Mouse (Mus musculus) forebrain, embryonic 11.5 days (tissue): Measurements from ENCODE around the gene Acbd4. TPM values are rescaled to one million over a fixed set of nuclear protein-coding genes. Genes with fewer than 3 reads are reported as not detected.

Experiments used
- ATAC-seq: fragments of 200-750 bp; cut with Nextera tagmentation; replicated peaks from 2 replicates; pipeline ENCODE4 v1.8.0; 2017; ENCODE audit warnings: moderate TSS enrichment; ENCODE audit not compliant: low FRiP score
- DNase-seq: peaks from one replicate; pipeline ENCODE4 v3.0.0-alpha.2; 2017; ENCODE audit warnings: low spot score
- H3K27ac ChIP-seq: fragments of 300-500 bp; sonication (generic); 2 replicates; pipeline ENCODE4 v1.5.1; 2014; ENCODE audit warnings: low read depth, low read length
- H3K27me3 ChIP-seq: fragments of 300-500 bp; sonication (generic); 2 replicates; pipeline ENCODE4 v1.6.1; 2014; ENCODE audit warnings: mild to moderate bottlenecking, low read length, mixed read lengths; ENCODE audit not compliant: control insufficient read depth, insufficient read depth
- H3K36me3 ChIP-seq: fragments of 300-500 bp; sonication (generic); 2 replicates; pipeline ENCODE4 v1.6.1; 2014; ENCODE audit warnings: mild to moderate bottlenecking, low read length, moderate library complexity, mixed read lengths; ENCODE audit not compliant: control insufficient read depth, insufficient read depth
- H3K4me1 ChIP-seq: fragments of 300-500 bp; sonication (generic); replicated peaks from 2 replicates; pipeline ENCODE4 v1.6.1; 2014; ENCODE audit warnings: low read length, mixed read lengths; ENCODE audit not compliant: control insufficient read depth, insufficient read depth
- H3K4me2 ChIP-seq: fragments of 300-500 bp; sonication (generic); 2 replicates; pipeline ENCODE4 v1.6.1; 2014; ENCODE audit warnings: low read depth, mild to moderate bottlenecking, low read length, moderate library complexity, mixed read lengths; ENCODE audit not compliant: severe bottlenecking
- H3K4me3 ChIP-seq: fragments of 300-500 bp; sonication (generic); 2 replicates; pipeline ENCODE4 v1.5.1; 2014; ENCODE audit warnings: low read depth, low read length
- H3K9ac ChIP-seq: fragments of 300-500 bp; sonication (generic); 2 replicates; pipeline ENCODE4 v1.6.1; 2014; ENCODE audit warnings: low read length
- H3K9me3 ChIP-seq: fragments of 300-500 bp; sonication (generic); 2 replicates; pipeline ENCODE4 v1.6.1; 2016; ENCODE audit warnings: low read length, mixed read lengths; ENCODE audit not compliant: control insufficient read depth
- WGBS: fragments of 180-500 bp; shearing (Covaris S2); extraction: QIAGEN DNeasy Blood & Tissue Kit; methylation state at CpG from one replicate; pipeline ENCODE4 v1.1.7; 2014; 5-methylcytosine and 5-hydroxymethylcytosine counted together
- polyA plus RNA-seq: library from polyadenylated mRNA; unstranded; fragments of >200 nt; fragmentation: Nextera tagmentation; extraction: Ambion mirVana; gene quantifications from 2 replicates; pipeline ENCODE4 v1.2.1, GENCODE M21; 2014

Acbd4 gene
- polyA plus RNA-seq, 1 experiment from 2014 or later, result 8.1 TPM

- H3K4me3 ChIP-seq, result no peak overlapping the region
- no peaks in the 10 kb centered on the region for H3K36me3 ChIP-seq
- no peaks in the 10 kb centered on the region for H3K9me3 ChIP-seq
- no peak overlapping the region for H3K9ac ChIP-seq
- H3K27ac ChIP-seq, result no peak overlapping the region
- DNase-seq (no peak), ATAC-seq (no peak)
- H3K4me2 ChIP-seq, result no peak overlapping the region
- no peaks in the 10 kb centered on the region for H3K27me3 ChIP-seq
- 87% methylated on average over 5 of the region's 5 CpGs for WGBS
- H3K4me1 ChIP-seq, result peaks cover 8% of the 10 kb centered on the region; the same call in 1 of the 2 replicates
Observed at GRCm38 (mm10) chr11:103120315-103120714, 18.8 kb downstream of the Acbd4 start.

GRCm38 (mm10) chr11:103131701-103132575 lies 30.5 kb downstream of the Acbd4 start, which contains the start of gene Hexim2:
Gene Hexim2 (plus strand): TSS chr11:103132429.
- H3K27me3 ChIP-seq, result no peaks in the 10 kb centered on the region
- WGBS, result under 1% methylated on average over 39 of the region's 39 CpGs
- peak within 1 kb of the TSS; percentile 70 for H3K4me2 ChIP-seq
- peak within 1 kb of the TSS; percentile 99 for H3K9ac ChIP-seq
- H3K9me3 ChIP-seq, result no peaks in the 10 kb centered on the region
- DNase-seq, result no peak
- peak; percentile 67 for ATAC-seq
- H3K4me1 ChIP-seq, result peaks cover 6% of the 10 kb centered on the region
- peak within 1 kb of the TSS; percentile 95 for H3K27ac ChIP-seq
- H3K4me3 ChIP-seq, result peak within 1 kb of the TSS; percentile 95
- H3K36me3 ChIP-seq, result no peaks in the 10 kb centered on the region

- no peaks in the 10 kb centered on the region for H3K27me3 ChIP-seq
- no peaks in the 10 kb centered on the region for H3K9me3 ChIP-seq
- H3K27ac ChIP-seq, result peak overlapping the region; percentile 95
- WGBS, result under 1% methylated on average over 56 of the region's 58 CpGs
- DNase-seq, result peak; percentile 100
- H3K4me2 ChIP-seq, result peak overlapping the region; percentile 70
- no peaks in the 10 kb centered on the region for H3K36me3 ChIP-seq
- peak overlapping the region; percentile 95 for H3K4me3 ChIP-seq
- peak; percentile 91 for ATAC-seq
- peaks cover 6% of the 10 kb centered on the region for H3K4me1 ChIP-seq
- H3K9ac ChIP-seq, result peak overlapping the region; percentile 99
Observed at GRCm38 (mm10) chr11:103132576-103133455, 31.3 kb downstream of the Acbd4 start.

- no peaks in the 10 kb centered on the region for H3K9me3 ChIP-seq
- no peak for DNase-seq
- peak; percentile 26; the same call in 1 of the 2 replicates for ATAC-seq
- peak overlapping the region; percentile 58; the same call in 1 of the 2 replicates for H3K27ac ChIP-seq
- peaks cover 6% of the 10 kb centered on the region for H3K4me1 ChIP-seq
- no peaks in the 10 kb centered on the region for H3K36me3 ChIP-seq
- WGBS, result 58% methylated on average over 6 of the region's 6 CpGs
- H3K9ac ChIP-seq, result peak overlapping the region; percentile 30
- H3K4me3 ChIP-seq, result peak overlapping the region; percentile 25
- H3K4me2 ChIP-seq, result peak overlapping the region; percentile 55
- no peaks in the 10 kb centered on the region for H3K27me3 ChIP-seq
Observed at GRCm38 (mm10) chr11:103133456-103134185, 32.1 kb downstream of the Acbd4 start.

- peaks cover 6% of the 10 kb centered on the region for H3K4me1 ChIP-seq
- 87% methylated on average over 3 of the region's 3 CpGs for whole genome bisulfite sequencing
- no peaks in the 10 kb centered on the region for H3K36me3 ChIP-seq
- no peak overlapping the region for H3K4me2 ChIP-seq
- DNase-seq (no peak), ATAC-seq (no peak)
- H3K27me3 ChIP-seq, result no peaks in the 10 kb centered on the region
- no peak overlapping the region for H3K27ac ChIP-seq
- H3K4me3 ChIP-seq, result no peak overlapping the region
- H3K9ac ChIP-seq, result peak overlapping the region; percentile 30; the same call in 1 of the 2 replicates
- no peaks in the 10 kb centered on the region for H3K9me3 ChIP-seq
Observed at GRCm38 (mm10) chr11:103134221-103134620, 32.7 kb downstream of the Acbd4 start.

- no peak overlapping the region for H3K9ac ChIP-seq
- H3K9me3 ChIP-seq, result no peaks in the 10 kb centered on the region
- no peak overlapping the region for H3K4me2 ChIP-seq
- no peaks in the 10 kb centered on the region for H3K27me3 ChIP-seq
- WGBS, result 92% methylated on average over 8 of the region's 8 CpGs
- no peak overlapping the region for H3K4me3 ChIP-seq
- H3K36me3 ChIP-seq, result no peaks in the 10 kb centered on the region; the same call in 1 of the 2 replicates
- peaks cover 6% of the 10 kb centered on the region for H3K4me1 ChIP-seq
- no peak for ATAC-seq
- no peak overlapping the region for H3K27ac ChIP-seq
- DNase-seq, result no peak
Observed at GRCm38 (mm10) chr11:103136039-103136577, 34.6 kb downstream of the Acbd4 start.

GRCm38 (mm10) chr11:103139951-103140762 lies 38.7 kb downstream of the Acbd4 start:
- no peaks in the 10 kb centered on the region; the same call in 1 of the 2 replicates for H3K36me3 ChIP-seq
- no peaks in the 10 kb centered on the region for H3K9me3 ChIP-seq
- H3K9ac ChIP-seq, result no peak overlapping the region
- no peak for DNase-seq
- H3K27ac ChIP-seq, result no peak overlapping the region
- H3K4me1 ChIP-seq, result peaks cover 6% of the 10 kb centered on the region; the same call in 1 of the 2 replicates
- 78% methylated on average over 14 of the region's 14 CpGs for WGBS
- ATAC-seq, result no peak
- no peak overlapping the region for H3K4me2 ChIP-seq
- no peaks in the 10 kb centered on the region for H3K27me3 ChIP-seq
- no peak overlapping the region for H3K4me3 ChIP-seq
